Mouse (Mus musculus) megakaryocyte, embryonic 14.5 days (primary cell): ENCODE measurements around the gene Prr18. TPM values are rescaled to one million over a fixed set of nuclear protein-coding genes. Genes with fewer than 3 reads are reported as not detected.

Experiments
- H3K27me3 ChIP-seq: replicated peaks from 2 replicates; pipeline ENCODE3; 2012; ENCODE audit warnings: inconsistent platforms
- H3K36me3 ChIP-seq: replicated peaks from 2 replicates; pipeline ENCODE3; 2012; ENCODE audit warnings: low read length, inconsistent platforms, mixed read lengths
- H3K4me1 ChIP-seq: 2 replicates; pipeline ENCODE4 v1.6.1; 2012; ENCODE audit warnings: inconsistent platforms
- H3K4me3 ChIP-seq: replicated peaks from 2 replicates; pipeline ENCODE3; 2012; ENCODE audit warnings: moderate library complexity, mild to moderate bottlenecking, inconsistent platforms
- H3K9me3 ChIP-seq: 2 replicates; pipeline ENCODE4 v1.6.1; 2012; ENCODE audit warnings: inconsistent platforms
- FLI1 ChIP-seq: IDR thresholded peaks from 2 replicates; pipeline ENCODE4 v1.6.1; 2012; ENCODE audit warnings: low read length, inconsistent platforms, mixed read lengths
- GATA1 ChIP-seq: IDR thresholded peaks from 3 replicates; pipeline ENCODE4 v1.6.1; 2012; ENCODE audit warnings: mixed read lengths, low read length, inconsistent platforms, borderline replicate concordance
- polyA plus RNA-seq: library from polyadenylated mRNA; stranded (reverse); fragments of >175 nt; gene quantifications from 2 replicates; pipeline ENCODE4 v1.2.3, GENCODE M21; 2012; ENCODE audit warnings: low replicate concordance; ENCODE audit not compliant: insufficient read depth

The Prr18 gene
- polyA plus RNA-seq, 1 experiment, result 0.48 TPM

DNA sequence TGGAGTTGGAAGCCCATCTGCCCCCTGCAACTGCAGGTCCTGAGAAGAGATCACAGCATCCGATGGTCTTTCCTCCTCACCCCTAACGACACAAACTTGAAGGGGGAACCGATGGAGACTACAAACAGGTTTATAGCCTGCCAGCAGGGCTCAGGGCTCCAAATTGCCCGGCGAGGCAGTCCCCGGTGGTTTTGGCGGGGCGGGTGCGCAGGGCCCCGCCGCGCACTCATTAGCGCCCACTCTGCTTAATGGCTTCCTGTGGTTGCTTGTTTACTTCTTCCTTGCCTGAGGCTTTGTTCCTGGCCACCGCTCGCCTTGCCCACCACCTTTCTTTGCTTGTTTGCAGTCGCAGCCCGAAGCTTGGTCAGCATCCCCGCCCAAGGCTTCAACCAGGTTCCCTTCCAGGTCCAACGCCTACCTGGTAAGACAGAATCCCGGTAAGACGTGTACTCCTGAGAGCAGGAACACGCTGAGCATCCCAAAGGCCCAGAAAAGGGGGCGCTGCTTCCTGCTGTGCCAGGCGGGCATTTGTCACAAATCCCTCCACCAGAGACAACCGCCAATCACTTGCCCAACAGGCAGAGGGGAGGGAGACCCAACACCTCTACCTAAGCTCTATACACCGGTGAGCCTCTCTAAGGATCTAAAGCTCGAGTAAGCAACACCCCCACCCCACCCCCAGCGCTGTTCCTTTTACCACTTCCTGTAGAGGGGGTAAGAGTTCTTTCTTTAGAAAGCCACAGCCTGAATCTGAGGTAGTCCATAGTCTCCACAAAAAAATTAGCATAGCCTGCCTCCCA is 51.9 kb downstream of the Prr18 start:
- H3K4me1 ChIP-seq, result peaks cover 18% of the 10 kb centered on the region
- no peaks in the 10 kb centered on the region for H3K36me3 ChIP-seq
- peak overlapping the region; percentile 79 for H3K4me3 ChIP-seq
- H3K9me3 ChIP-seq, result no peaks in the 10 kb centered on the region
- H3K27me3 ChIP-seq, result peaks cover 54% of the 10 kb centered on the region
- TF ChIP-seq FLI1, result no peak
- TF ChIP-seq GATA1, result no peak

DNA sequence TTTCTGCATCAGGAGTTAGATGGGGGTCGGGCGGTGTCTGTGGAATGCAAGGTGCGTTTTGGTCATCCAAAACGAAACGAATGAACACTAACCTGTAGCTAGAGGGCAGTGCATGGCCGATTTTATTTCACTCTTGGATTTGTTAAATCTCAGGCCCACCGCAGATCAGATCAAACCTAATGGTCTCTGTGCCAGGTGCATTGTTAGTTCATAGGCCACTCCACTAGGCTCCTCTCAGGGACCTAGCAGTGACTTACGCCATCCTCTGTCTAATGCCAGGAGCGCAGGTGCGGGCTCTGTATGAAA is 52.5 kb downstream of the Prr18 start:
- no peak for TF ChIP-seq GATA1
- no peak for TF ChIP-seq FLI1
- Histone ChIP-seq H3K9me3 (no peaks in the 10 kb centered on the region), H3K36me3 (no peaks in the 10 kb centered on the region), H3K4me3 (peak overlapping the region; percentile 71), H3K27me3 (peaks cover 54% of the 10 kb centered on the region), H3K4me1 (peaks cover 18% of the 10 kb centered on the region)

DNA sequence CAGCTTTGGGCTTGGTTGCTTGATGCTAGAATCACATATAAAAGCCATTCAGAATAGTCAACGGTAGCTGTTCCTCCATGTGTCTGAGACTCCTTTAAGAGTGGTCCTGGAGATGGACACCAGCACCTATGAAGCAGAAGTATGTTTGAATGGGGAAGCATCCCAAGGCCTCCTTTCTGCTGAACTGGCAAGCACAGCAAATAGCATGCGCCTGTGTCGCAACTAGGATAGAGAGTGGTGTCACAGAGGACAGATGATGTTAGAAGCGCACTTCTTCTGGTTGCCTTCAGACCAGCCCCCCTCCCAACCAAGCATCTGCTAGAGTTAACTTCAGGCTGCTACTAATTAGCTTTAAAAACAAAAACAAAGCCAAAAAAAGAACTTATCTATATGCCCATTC is 53.2 kb downstream of the Prr18 start:
- Histone ChIP-seq H3K9me3 (no peaks in the 10 kb centered on the region), H3K4me1 (peaks cover 18% of the 10 kb centered on the region), H3K36me3 (no peaks in the 10 kb centered on the region), H3K27me3 (peaks cover 54% of the 10 kb centered on the region), H3K4me3 (no peak overlapping the region)
- TF ChIP-seq FLI1 (no peak), GATA1 (no peak)

Other genes with a start within 250 kb of the Prr18 start
- gene Gm49673, start 189.7 kb upstream of the Prr18 start, polyA plus RNA-seq, result not detected in 2 replicates
- 29.1 and 88.8 TPM in 2 replicates for gene Rnaset2a, start 189.4 kb upstream of the Prr18 start, polyA plus RNA-seq
- gene Fgfr1op, start 172.0 kb upstream of the Prr18 start, polyA plus RNA-seq, result 2.2 TPM in 1 of 2 replicates, not detected in the other
- not detected in 2 replicates for gene Ccr6, start 101.4 kb upstream of the Prr18 start, polyA plus RNA-seq
- 33.7 TPM in 1 of 2 replicates, not detected in the other for gene Mpc1, start 54.6 kb upstream of the Prr18 start, polyA plus RNA-seq
- gene Sft2d1, start 26.4 kb upstream of the Prr18 start, polyA plus RNA-seq, result 81.6 and 131 TPM in 2 replicates
- not detected in 2 replicates for gene T2, start 18.5 kb downstream of the Prr18 start, polyA plus RNA-seq
- gene T, start 97.0 kb downstream of the Prr18 start, polyA plus RNA-seq, result not detected in 2 replicates
- 3.9 and 11.5 TPM in 2 replicates for gene Pde10a, start 187.9 kb downstream of the Prr18 start, polyA plus RNA-seq
- not detected in 2 replicates for gene Gm17087, start 229.5 kb downstream of the Prr18 start, polyA plus RNA-seq